24 mouse cellular contexts compared by ENCODE assay signal in the genomic region with DNA sequence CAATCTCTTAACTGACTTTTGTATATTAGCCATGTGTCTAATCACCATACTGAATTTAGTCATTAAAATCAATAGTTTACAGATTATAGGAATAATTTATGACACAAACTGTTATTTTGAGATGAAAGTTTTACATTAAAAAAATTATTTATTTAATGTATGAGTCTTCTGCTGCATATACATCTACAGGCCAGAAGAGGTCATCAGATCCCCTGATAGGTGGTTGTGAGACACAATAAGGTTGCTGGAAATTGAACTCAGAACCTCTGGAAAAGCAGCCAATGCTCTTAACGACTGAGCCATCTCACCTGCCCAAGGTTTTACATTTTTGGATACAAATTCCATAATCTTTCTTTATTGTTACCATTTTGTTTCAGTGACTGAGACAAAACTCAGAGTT. TPM values are rescaled to one million over a fixed set of nuclear protein-coding genes. Genes with fewer than 3 reads are reported as not detected.
DNase-seq lines count a peak whose midpoint lies in the region; ATAC-seq and TF ChIP-seq lines count a peak whose summit lies in the region.
"Had no signal": no experiment of that assay in that cellular context is flagged by ENCODE, and none has a peak within 500 bp of the region (broad histone marks: within the 10 kb centered on the region; RNA-seq: fewer than 3 reads in every experiment).

No protein-coding gene starts in this region.

- H3K27ac ChIP-seq in intestine, postnatal 0 days (ENCODE audit: low read depth, low read length): no peak overlapping the region
- no peak overlapping the region for H3K27ac ChIP-seq in intestine, embryonic 15.5 days
- H3K27ac ChIP-seq in CH12.LX (ENCODE audit: insufficient read depth, low read depth): no peak overlapping the region
- no peak overlapping the region for H3K27ac ChIP-seq in hindbrain, embryonic 12.5 days
- H3K27ac ChIP-seq: embryonic facial prominence, embryonic 13.5 days; limb, embryonic 13.5 days; midbrain, embryonic 12.5 days; neural tube, embryonic 12.5 days had no signal

- no peak overlapping the region for H3K4me2 ChIP-seq in intestine, postnatal 0 days (replicated peaks; ENCODE audit: low read depth)
- no peak overlapping the region for H3K4me2 ChIP-seq in intestine, embryonic 15.5 days (replicated peaks)
- H3K4me2 ChIP-seq in CH12.LX (ENCODE audit: insufficient read depth, low read depth, poor library complexity, severe bottlenecking): no peak overlapping the region
- no peak overlapping the region for H3K4me2 ChIP-seq in hindbrain, embryonic 12.5 days (replicated peaks)
- H3K4me2 ChIP-seq: embryonic facial prominence, embryonic 13.5 days; heart, embryonic 11.5 days; limb, embryonic 13.5 days; midbrain, embryonic 12.5 days; neural tube, embryonic 12.5 days had no signal

- DNase-seq in 416B (ENCODE audit: low read depth) (peak; percentile 33), CH12.LX (ENCODE audit: extremely low read depth) (peak; percentile 13), ZHBTc4 (ENCODE audit: low read depth, low spot score) (peak; percentile 20)
- no peak for DNase-seq in layer of hippocampus, postnatal 14 days (ENCODE audit: low spot score in 2 of 2)
- DNase-seq: adrenal gland, adult 8-10 months; cerebellum, adult 9-11 months; gastrocnemius, postnatal 36 days; heart, postnatal 14 days; kidney, adult 18-20 months; kidney, postnatal 14 days; layer of hippocampus, adult 9-11 months; lung, postnatal 10 days; right cerebral cortex, adult 18-20 months; thymus, postnatal 36 days had no signal

- H3K27me3 ChIP-seq in intestine, postnatal 0 days (replicated peaks; ENCODE audit: control insufficient read depth, insufficient read depth, low read length): no peaks in the 10 kb centered on the region
- H3K27me3 ChIP-seq in intestine, embryonic 15.5 days (replicated peaks): no peaks in the 10 kb centered on the region
- no peaks in the 10 kb centered on the region for H3K27me3 ChIP-seq in CH12.LX (replicated peaks)
- H3K27me3 ChIP-seq in hindbrain, embryonic 12.5 days: no peaks in the 10 kb centered on the region
- H3K27me3 ChIP-seq: embryonic facial prominence, embryonic 13.5 days; limb, embryonic 13.5 days; midbrain, embryonic 12.5 days; neural tube, embryonic 12.5 days had no signal

- dilution Hi-C loops in CH12.LX (cut with MboI; ENCODE audit: extremely low pct_ligation_motif_present, extremely low pct_unique_long_range_greater_than_20kb, low sequenced_read_pairs): no loop called here

- no peaks in the 10 kb centered on the region for H3K79me2 ChIP-seq in CH12.LX (replicated peaks; ENCODE audit: control insufficient read depth, extremely low read depth, insufficient read depth, poor library complexity, severe bottlenecking)

- TF ChIP-seq POLR2A in CH12.LX (IDR thresholded peaks at IDR 0.05; ENCODE audit: low read depth, low read length): no peak

- TF ChIP-seq CTCF in intestine, postnatal 0 days (IDR thresholded peaks at IDR 0.05; ENCODE audit: low read depth): peak; percentile 51
- TF ChIP-seq CTCF in CH12.LX (conservative IDR thresholded peaks at IDR 0.05 in 1 of 2, IDR thresholded peaks at IDR 0.05 in 1 of 2; ENCODE audit: low read depth in 2 of 2, low read length in 2 of 2): peak in 1 of 2 experiments; percentile 66; a peak in 2 of 4 replicates

- H3K9me3 ChIP-seq in intestine, postnatal 0 days (ENCODE audit: control insufficient read depth): no peaks in the 10 kb centered on the region
- H3K9me3 ChIP-seq in intestine, embryonic 15.5 days: no peaks in the 10 kb centered on the region
- H3K9me3 ChIP-seq in CH12.LX (replicated peaks; ENCODE audit: low read length): no peaks in the 10 kb centered on the region
- no peaks in the 10 kb centered on the region for H3K9me3 ChIP-seq in hindbrain, embryonic 12.5 days (replicated peaks)
- H3K9me3 ChIP-seq: embryonic facial prominence, embryonic 13.5 days; limb, embryonic 13.5 days; midbrain, embryonic 12.5 days; neural tube, embryonic 12.5 days had no signal

- TF ChIP-seq RAD21 in CH12.LX (IDR thresholded peaks at IDR 0.05; ENCODE audit: low read depth, low read length): peak; percentile 68

- no peak overlapping the region for H3K4me3 ChIP-seq in intestine, postnatal 0 days (ENCODE audit: low read depth, low read length)
- no peak overlapping the region for H3K4me3 ChIP-seq in intestine, embryonic 15.5 days (replicated peaks)
- no peak overlapping the region for H3K4me3 ChIP-seq in CH12.LX (replicated peaks in 1 of 3; ENCODE audit: low read depth in 2 of 3, low read length in 2 of 3, poor library complexity in 1 of 3)
- no peak overlapping the region for H3K4me3 ChIP-seq in hindbrain, embryonic 12.5 days
- H3K4me3 ChIP-seq: embryonic facial prominence, embryonic 13.5 days; limb, embryonic 13.5 days; midbrain, embryonic 12.5 days; neural tube, embryonic 12.5 days had no signal

- in situ Hi-C loops in CH12.LX (cut with MboI; ENCODE audit: low pct_ligation_motif_present, low pct_unique_long_range_greater_than_20kb, low sequenced_read_pairs): no loop called here

- ATAC-seq in intestine, postnatal 0 days: no peak
- ATAC-seq in intestine, embryonic 15.5 days: no peak
- no peak for ATAC-seq in hindbrain, embryonic 12.5 days (ENCODE audit: low FRiP score)
- ATAC-seq: forebrain, embryonic 14.5 days; hindbrain, embryonic 16.5 days had no signal

- H3K4me1 ChIP-seq in intestine, postnatal 0 days (replicated peaks; ENCODE audit: control insufficient read depth, insufficient read depth, low read length): no peaks in the 10 kb centered on the region
- no peaks in the 10 kb centered on the region for H3K4me1 ChIP-seq in intestine, embryonic 15.5 days (replicated peaks)
- no peaks in the 10 kb centered on the region for H3K4me1 ChIP-seq in CH12.LX (ENCODE audit: control insufficient read depth in 1 of 2, insufficient read depth in 2 of 2)
- H3K4me1 ChIP-seq in hindbrain, embryonic 12.5 days: no peaks in the 10 kb centered on the region
- H3K4me1 ChIP-seq: embryonic facial prominence, embryonic 13.5 days; limb, embryonic 13.5 days; midbrain, embryonic 12.5 days; neural tube, embryonic 12.5 days had no signal

- no peaks in the 10 kb centered on the region for H3K36me3 ChIP-seq in intestine, postnatal 0 days (ENCODE audit: control insufficient read depth, insufficient read depth)
- H3K36me3 ChIP-seq in intestine, embryonic 15.5 days: no peaks in the 10 kb centered on the region
- no peaks in the 10 kb centered on the region for H3K36me3 ChIP-seq in CH12.LX (replicated peaks in 1 of 2; ENCODE audit: control insufficient read depth in 1 of 2, insufficient read depth in 1 of 2, low read length in 1 of 2)
- H3K36me3 ChIP-seq in hindbrain, embryonic 12.5 days: no peaks in the 10 kb centered on the region
- H3K36me3 ChIP-seq: embryonic facial prominence, embryonic 13.5 days; limb, embryonic 13.5 days; midbrain, embryonic 12.5 days; neural tube, embryonic 12.5 days had no signal

- no peak for TF ChIP-seq EP300 in CH12.LX (IDR thresholded peaks at IDR 0.05; ENCODE audit: low read length)

- 52% methylated on average over 1 of the region's 1 CpGs for WGBS in intestine, postnatal 0 days
- 65% methylated on average over 1 of the region's 1 CpGs for whole genome bisulfite sequencing in intestine, embryonic 15.5 days
- 38% methylated on average over 1 of the region's 1 CpGs for WGBS in hindbrain, embryonic 12.5 days

- H3K9ac ChIP-seq in intestine, postnatal 0 days (ENCODE audit: low read depth, low read length): no peak overlapping the region
- H3K9ac ChIP-seq in intestine, embryonic 15.5 days: no peak overlapping the region
- no peak overlapping the region for H3K9ac ChIP-seq in CH12.LX (ENCODE audit: insufficient read depth, low read depth)
- no peak overlapping the region for H3K9ac ChIP-seq in hindbrain, embryonic 12.5 days
- H3K9ac ChIP-seq: embryonic facial prominence, embryonic 13.5 days; limb, embryonic 13.5 days; midbrain, embryonic 12.5 days; neural tube, embryonic 12.5 days had no signal

TF ChIP-seq in CH12.LX, 34 proteins besides CTCF, POLR2A, EP300 and RAD21:
- no peak for TF ChIP-seq ZC3H11A (IDR thresholded peaks at IDR 0.05; ENCODE audit: low read depth, low read length)
- peak; percentile 55 for TF ChIP-seq SMC3 (IDR thresholded peaks at IDR 0.05; ENCODE audit: low read depth, low read length)

RNA-seq across cellular contexts. Expression of a gene that starts 48.0 kb away (rescaled TPM):
- 205 and 228 TPM in 2 replicates for polyA plus RNA-seq in intestine, postnatal 0 days (2015; fragmentation: Nextera tagmentation; extraction: Ambion mirVana)
- polyA plus RNA-seq in intestine, embryonic 15.5 days (2015; fragmentation: Nextera tagmentation; extraction: Ambion mirVana): 140 and 147 TPM in 2 replicates
- total RNA-seq in CH12.LX (2012; rRNA removed) (78.9 and 86.0 TPM in 2 replicates), CH12.LX (2014; rRNA removed) (116 and 125 TPM in 2 replicates)
- 83.3 and 83.7 TPM in 2 replicates for polyA plus RNA-seq in CH12.LX (2012; ENCODE audit: insufficient read length, low read depth)
- 10 to 100 TPM; 52.7 to 54.4 TPM for total RNA-seq in layer of hippocampus, postnatal 14 days (2021)
- 122 TPM in 2 replicates for polyA plus RNA-seq in hindbrain, embryonic 12.5 days (2016; fragmentation: Nextera tagmentation; extraction: Ambion mirVana)

Comparison
In these comparisons a context has a peak if more than half of its experiments do, and no peak if none do; other contexts are left out.
1. DNase-seq: peak in 416B (single experiment), CH12.LX (single experiment) and ZHBTc4 (single experiment); none in layer of hippocampus, postnatal 14 days (0 of 2).